ENCODE assay signal across 26 mouse cellular contexts in the genomic region with DNA sequence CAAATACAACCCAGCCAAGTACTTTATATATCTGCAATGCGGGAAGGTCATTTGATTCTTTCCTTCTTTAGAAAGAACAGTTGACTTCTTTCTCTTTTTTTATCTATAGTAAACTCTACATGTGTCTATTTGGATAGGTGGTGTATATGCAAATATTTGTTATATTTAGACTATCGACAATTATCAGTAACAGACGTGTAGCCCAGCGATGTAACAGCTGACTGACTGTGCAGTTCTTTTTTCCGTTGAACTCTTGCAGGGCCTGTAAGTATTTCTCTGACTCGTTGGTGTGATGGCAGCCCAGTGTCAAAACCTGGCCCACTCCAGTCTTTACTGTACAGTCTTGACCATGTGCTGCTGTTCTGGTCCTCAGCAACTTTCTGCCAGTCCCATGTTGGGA. TPM values are rescaled to one million over a fixed set of nuclear protein-coding genes. Genes with fewer than 3 reads are reported as not detected.
"Had no signal": no experiment of that assay in that cellular context is flagged by ENCODE, and none has a peak within 500 bp of the region (broad histone marks: within the 10 kb centered on the region; RNA-seq: fewer than 3 reads in every experiment).

No protein-coding gene starts in this region.

- H3K36me3 ChIP-seq: embryonic facial prominence, embryonic 10.5 days; embryonic facial prominence, embryonic 12.5 days; embryonic facial prominence, embryonic 13.5 days; embryonic facial prominence, embryonic 15.5 days; forebrain, embryonic 10.5 days; forebrain, embryonic 12.5 days; forebrain, embryonic 15.5 days; heart, embryonic 10.5 days had no signal

- DNase-seq: cerebellum, postnatal 10 days; cerebellum, postnatal 14 days; cerebellum, postnatal 25 days; cerebellum, postnatal 36 days; embryo, embryonic 11 days; forebrain, postnatal 0 days; gastrocnemius, adult 2 months; gastrocnemius, postnatal 10 days; gastrocnemius, postnatal 14 days; gastrocnemius, postnatal 25 days; gastrocnemius, postnatal 36 days; heart, adult 18-20 months; heart, adult 2 months had no signal

- ATAC-seq: forebrain, embryonic 13.5 days; forebrain, embryonic 14.5 days; forebrain, embryonic 15.5 days; forebrain, embryonic 16.5 days; forebrain, postnatal 0 days had no signal

- H3K9me3 ChIP-seq: embryonic facial prominence, embryonic 10.5 days; embryonic facial prominence, embryonic 12.5 days; embryonic facial prominence, embryonic 13.5 days; embryonic facial prominence, embryonic 15.5 days; forebrain, embryonic 10.5 days; forebrain, embryonic 12.5 days; forebrain, embryonic 13.5 days; forebrain, embryonic 15.5 days; heart, embryonic 10.5 days had no signal

- H3K27ac ChIP-seq: embryonic facial prominence, embryonic 10.5 days; embryonic facial prominence, embryonic 12.5 days; embryonic facial prominence, embryonic 13.5 days; embryonic facial prominence, embryonic 15.5 days; forebrain, embryonic 10.5 days; forebrain, embryonic 12.5 days; forebrain, embryonic 13.5 days; forebrain, embryonic 15.5 days; gastrocnemius, adult 2 months; heart, adult 2 months; heart, embryonic 10.5 days had no signal

- H3K4me2 ChIP-seq: embryonic facial prominence, embryonic 12.5 days; embryonic facial prominence, embryonic 13.5 days; embryonic facial prominence, embryonic 15.5 days; forebrain, embryonic 12.5 days; forebrain, embryonic 13.5 days; forebrain, embryonic 15.5 days had no signal

- H3K4me3 ChIP-seq: embryonic facial prominence, embryonic 10.5 days; embryonic facial prominence, embryonic 12.5 days; embryonic facial prominence, embryonic 13.5 days; embryonic facial prominence, embryonic 15.5 days; erythroblast, embryonic 14.5 days; forebrain, embryonic 10.5 days; forebrain, embryonic 12.5 days; forebrain, embryonic 13.5 days; forebrain, embryonic 15.5 days; gastrocnemius, adult 2 months; heart, adult 2 months; heart, embryonic 10.5 days had no signal

- H3K27me3 ChIP-seq: embryonic facial prominence, embryonic 12.5 days; embryonic facial prominence, embryonic 13.5 days; embryonic facial prominence, embryonic 15.5 days; forebrain, embryonic 12.5 days; forebrain, embryonic 15.5 days had no signal

- H3K9ac ChIP-seq: embryonic facial prominence, embryonic 12.5 days; embryonic facial prominence, embryonic 13.5 days; embryonic facial prominence, embryonic 15.5 days; forebrain, embryonic 12.5 days; forebrain, embryonic 13.5 days; forebrain, embryonic 15.5 days; forebrain, postnatal 0 days had no signal

- H3K4me1 ChIP-seq: embryonic facial prominence, embryonic 12.5 days had no signal

RNA-seq across cellular contexts. Expression of gene Ccdc39, which starts 2.5 kb away (rescaled TPM):
- total RNA-seq: gastrocnemius, postnatal 25 days; granulocyte monocyte progenitor cell, adult 5-6 weeks had no signal
- polyA plus RNA-seq: erythroblast, embryonic 14.5 days had no signal
